Comparison of ENCODE assay signal across 8 mouse cellular contexts in genomic region chr7:17024141-17024540, GRCm38 (mm10). TPM values are rescaled to one million over a fixed set of nuclear protein-coding genes. Genes with fewer than 3 reads are reported as not detected.
A peak's percentile ranks its signal among the peaks of the same experiment; 100 is the strongest.
DNase-seq lines count a peak whose midpoint lies in the region; ATAC-seq and TF ChIP-seq lines count a peak whose summit lies in the region.

No protein-coding gene starts in this region.

- peak overlapping the region; percentile 68 for H3K4me2 ChIP-seq in heart, postnatal 0 days (ENCODE audit: low read depth, low read length)
- H3K4me2 ChIP-seq in liver, embryonic 13.5 days = peak overlapping the region; percentile 81
- no peak overlapping the region for H3K4me2 ChIP-seq in forebrain, embryonic 15.5 days (replicated peaks)

- peak overlapping the region; percentile 15; the same call in 1 of the 2 replicates for H3K9ac ChIP-seq in heart, postnatal 0 days (replicated peaks; ENCODE audit: low read depth, low read length)
- peak overlapping the region; percentile 1; the same call in 1 of the 2 replicates for H3K9ac ChIP-seq in liver, embryonic 13.5 days
- H3K9ac ChIP-seq in forebrain, embryonic 15.5 days (replicated peaks) = no peak overlapping the region

- H3K4me1 ChIP-seq in G1E (ENCODE audit: insufficient read depth, low read depth, low read length) = peaks cover 82% of the 10 kb centered on the region
- peaks cover 56% of the 10 kb centered on the region for H3K4me1 ChIP-seq in heart, postnatal 0 days (ENCODE audit: control insufficient read depth, insufficient read depth)
- peaks cover 86% of the 10 kb centered on the region for H3K4me1 ChIP-seq in liver, embryonic 13.5 days (replicated peaks)
- H3K4me1 ChIP-seq in forebrain, embryonic 15.5 days = peaks cover 28% of the 10 kb centered on the region

- H3K4me3 ChIP-seq in G1E (ENCODE audit: low read depth, low read length) = peak overlapping the region; percentile 96; the same call in 1 of the 2 replicates
- no peak overlapping the region for H3K4me3 ChIP-seq in heart, postnatal 0 days (ENCODE audit: low read depth, low read length)
- H3K4me3 ChIP-seq in liver, embryonic 13.5 days (replicated peaks) = 0 out of 2 replicates have a peak overlapping the region, but pooled peaks have one; percentile 1
- no peak overlapping the region for H3K4me3 ChIP-seq in forebrain, embryonic 15.5 days

- DNase-seq in adrenal gland, postnatal 10 days = peak; percentile 52
- no peak for DNase-seq in adrenal gland, adult 18-20 months (ENCODE audit: low spot score in 2 of 2)
- DNase-seq in G1E (ENCODE audit: low spot score) = no peak
- no peak for DNase-seq in heart, postnatal 0 days (ENCODE audit: low spot score)
- no peak for DNase-seq in liver, embryonic 13.5 days
- no peak for DNase-seq in ovary, postnatal 36 days (ENCODE audit: low spot score)
- no peak for DNase-seq in spleen, postnatal 4 days (ENCODE audit: low spot score in 2 of 2)

- no peak for TF ChIP-seq CTCF in G1E (IDR thresholded peaks at IDR 0.05; ENCODE audit: low read depth, low read length)
- TF ChIP-seq CTCF in heart, postnatal 0 days (IDR thresholded peaks at IDR 0.05; ENCODE audit: low read depth) = no peak

- WGBS in heart, postnatal 0 days = 51% methylated on average over 6 of the region's 6 CpGs
- 74% methylated on average over 6 of the region's 6 CpGs for whole genome bisulfite sequencing in liver, embryonic 13.5 days (ENCODE audit: insufficient replicate concordance)
- 92% methylated on average over 6 of the region's 6 CpGs for WGBS in forebrain, embryonic 15.5 days

- H3K27me3 ChIP-seq in G1E (ENCODE audit: insufficient read depth, low read length) = no peaks in the 10 kb centered on the region
- H3K27me3 ChIP-seq in heart, postnatal 0 days (ENCODE audit: control insufficient read depth, insufficient read depth, low read length) = no peaks in the 10 kb centered on the region
- no peaks in the 10 kb centered on the region for H3K27me3 ChIP-seq in liver, embryonic 13.5 days
- no peaks in the 10 kb centered on the region for H3K27me3 ChIP-seq in forebrain, embryonic 15.5 days

- peak overlapping the region; percentile 75 for H3K27ac ChIP-seq in heart, postnatal 0 days (ENCODE audit: low read depth)
- H3K27ac ChIP-seq in liver, embryonic 13.5 days = peak overlapping the region; percentile 56
- no peak overlapping the region for H3K27ac ChIP-seq in forebrain, embryonic 15.5 days (replicated peaks)

- ATAC-seq in G1E (ENCODE audit: extremely low read depth, insufficient number of reproducible peaks, low FRiP score, poor library complexity, severe bottlenecking) = no peak
- no peak for ATAC-seq in heart, postnatal 0 days (ENCODE audit: insufficient read depth, low read depth)
- ATAC-seq in liver, embryonic 13.5 days (ENCODE audit: low read depth) = no peak
- no peak for ATAC-seq in forebrain, embryonic 15.5 days (replicated peaks)

- H3K9me3 ChIP-seq in G1E (replicated peaks) = no peaks in the 10 kb centered on the region
- H3K9me3 ChIP-seq in heart, postnatal 0 days (replicated peaks; ENCODE audit: control insufficient read depth, low read length) = no peaks in the 10 kb centered on the region
- H3K9me3 ChIP-seq in liver, embryonic 13.5 days (replicated peaks) = no peaks in the 10 kb centered on the region
- H3K9me3 ChIP-seq in forebrain, embryonic 15.5 days = no peaks in the 10 kb centered on the region

- no peak for TF ChIP-seq EP300 in heart, postnatal 0 days (IDR thresholded peaks at IDR 0.05; ENCODE audit: low read depth)

- peaks cover 78% of the 10 kb centered on the region for H3K36me3 ChIP-seq in G1E (replicated peaks)
- H3K36me3 ChIP-seq in heart, postnatal 0 days (replicated peaks; ENCODE audit: control insufficient read depth, insufficient read depth, low read length) = peaks cover 32% of the 10 kb centered on the region
- peaks cover 59% of the 10 kb centered on the region for H3K36me3 ChIP-seq in liver, embryonic 13.5 days
- peaks cover 38% of the 10 kb centered on the region for H3K36me3 ChIP-seq in forebrain, embryonic 15.5 days

RNA-seq across cellular contexts. Expression of gene Ppp5c, which starts 3.6 kb away (rescaled TPM):
- 10 to 100 TPM; 81.5 to 90.1 TPM for total RNA-seq in adrenal gland, postnatal 10 days (2021)
- 10 to 100 TPM; 88.9 to 95.2 TPM for total RNA-seq in adrenal gland, adult 18-20 months (2021)
- 102 and 112 TPM in 2 replicates for total RNA-seq in G1E (2014; fragmentation: Nextera tagmentation)
- 44.9 and 50.2 TPM in 2 replicates for total RNA-seq in G1E (2017)
- 92.9 and 94.1 TPM in 2 replicates for polyA plus RNA-seq in G1E (2012)
- 55.0 and 68.0 TPM in 2 replicates for total RNA-seq in heart, postnatal 0 days (2014; rRNA removed; ENCODE audit: low replicate concordance)
- 88.5 and 93.6 TPM in 2 replicates for polyA plus RNA-seq in heart, postnatal 0 days (2015; fragmentation: Nextera tagmentation; extraction: Ambion mirVana)
- polyA plus RNA-seq in liver, embryonic 13.5 days (2015; fragmentation: Nextera tagmentation; extraction: Ambion mirVana) = 54.0 and 61.1 TPM in 2 replicates
- polyA plus RNA-seq in forebrain, embryonic 15.5 days (2015; fragmentation: Nextera tagmentation; extraction: Ambion mirVana) = 103 and 111 TPM in 2 replicates

RNA-seq across cellular contexts. Expression of gene Ccdc8, which starts 31.6 kb away (rescaled TPM):
- 10 to 100 TPM; 16.2 to 21.2 TPM for total RNA-seq in adrenal gland, postnatal 10 days (2021)
- 10 to 100 TPM; 18.3 TPM for total RNA-seq in adrenal gland, adult 18-20 months (2021)
- total RNA-seq in G1E (2014; fragmentation: Nextera tagmentation) (7.1 and 8.2 TPM in 2 replicates), G1E (2017) (3.3 and 4.1 TPM in 2 replicates)
- 17.6 and 18.6 TPM in 2 replicates for polyA plus RNA-seq in G1E (2012)
- 30.8 and 31.2 TPM in 2 replicates for total RNA-seq in heart, postnatal 0 days (2014; rRNA removed; ENCODE audit: low replicate concordance)
- 10.0 and 11.7 TPM in 2 replicates for polyA plus RNA-seq in heart, postnatal 0 days (2015; fragmentation: Nextera tagmentation; extraction: Ambion mirVana)
- 2.8 and 3.6 TPM in 2 replicates for polyA plus RNA-seq in liver, embryonic 13.5 days (2015; fragmentation: Nextera tagmentation; extraction: Ambion mirVana)
- polyA plus RNA-seq in forebrain, embryonic 15.5 days (2015; fragmentation: Nextera tagmentation; extraction: Ambion mirVana) = 6.8 and 7.0 TPM in 2 replicates

RNA-seq across cellular contexts. Expression of gene Hif3a, which starts 38.1 kb away (rescaled TPM):
- 1 to 10 TPM; 4.9 to 6.7 TPM for total RNA-seq in adrenal gland, postnatal 10 days (2021)
- 1 to 10 TPM; 3.4 to 4.3 TPM for total RNA-seq in adrenal gland, adult 18-20 months (2021)
- total RNA-seq in G1E (2014; fragmentation: Nextera tagmentation) = 240 and 246 TPM in 2 replicates
- total RNA-seq in G1E (2017) = 18.0 and 19.6 TPM in 2 replicates
- 162 and 183 TPM in 2 replicates for polyA plus RNA-seq in G1E (2012)
- 29.7 and 35.5 TPM in 2 replicates for total RNA-seq in heart, postnatal 0 days (2014; rRNA removed; ENCODE audit: low replicate concordance)
- polyA plus RNA-seq in heart, postnatal 0 days (2015; fragmentation: Nextera tagmentation; extraction: Ambion mirVana) = 4.2 and 6.2 TPM in 2 replicates
- polyA plus RNA-seq in liver, embryonic 13.5 days (2015; fragmentation: Nextera tagmentation; extraction: Ambion mirVana) = 12.6 and 14.8 TPM in 2 replicates
- polyA plus RNA-seq in forebrain, embryonic 15.5 days (2015; fragmentation: Nextera tagmentation; extraction: Ambion mirVana) = 4.3 and 4.9 TPM in 2 replicates

RNA-seq across cellular contexts. Expression of gene Gm42372, which starts 41.3 kb away (rescaled TPM):
- total RNA-seq in adrenal gland, postnatal 10 days (2021) = 1 to 10 TPM; 1.3 to 1.8 TPM
- 1 to 10 TPM; 1.6 to 2.0 TPM for total RNA-seq in adrenal gland, adult 18-20 months (2021)
- total RNA-seq in G1E (2014; fragmentation: Nextera tagmentation) (not detected in 2 replicates), G1E (2017) (0.06 and 0.22 TPM in 2 replicates)
- polyA plus RNA-seq in G1E (2012) = not detected in 2 replicates
- not detected in 2 replicates for total RNA-seq in heart, postnatal 0 days (2014; rRNA removed; ENCODE audit: low replicate concordance)
- not detected in 2 replicates for polyA plus RNA-seq in heart, postnatal 0 days (2015; fragmentation: Nextera tagmentation; extraction: Ambion mirVana)
- 0.07 and 0.09 TPM in 2 replicates for polyA plus RNA-seq in liver, embryonic 13.5 days (2015; fragmentation: Nextera tagmentation; extraction: Ambion mirVana)
- polyA plus RNA-seq in forebrain, embryonic 15.5 days (2015; fragmentation: Nextera tagmentation; extraction: Ambion mirVana) = 3.7 and 4.3 TPM in 2 replicates

RNA-seq across cellular contexts. Expression of gene Psg16, which starts 49.7 kb away (rescaled TPM):
- total RNA-seq in adrenal gland, postnatal 10 days (2021) = under 1 TPM; 0.30 to 0.42 TPM
- total RNA-seq in adrenal gland, adult 18-20 months (2021) = under 1 TPM; 0.32 to 0.33 TPM
- total RNA-seq in G1E (2014; fragmentation: Nextera tagmentation) = 0.87 and 1.9 TPM in 2 replicates
- total RNA-seq in G1E (2017) = 0.29 and 0.71 TPM in 2 replicates
- 0.02 and 0.08 TPM in 2 replicates for polyA plus RNA-seq in G1E (2012)
- total RNA-seq in heart, postnatal 0 days (2014; rRNA removed; ENCODE audit: low replicate concordance) = 0.08 TPM in 1 of 2 replicates, not detected in the other
- polyA plus RNA-seq in heart, postnatal 0 days (2015; fragmentation: Nextera tagmentation; extraction: Ambion mirVana) = 0.07 and 0.12 TPM in 2 replicates
- 0.08 and 0.09 TPM in 2 replicates for polyA plus RNA-seq in liver, embryonic 13.5 days (2015; fragmentation: Nextera tagmentation; extraction: Ambion mirVana)
- 1.7 and 2.7 TPM in 2 replicates for polyA plus RNA-seq in forebrain, embryonic 15.5 days (2015; fragmentation: Nextera tagmentation; extraction: Ambion mirVana)

Comparison
In these comparisons a context has a peak if more than half of its experiments do, and no peak if none do; other contexts are left out.
1. H3K4me3 ChIP-seq: peak in G1E (single experiment) and liver, embryonic 13.5 days (single experiment); none in heart, postnatal 0 days (single experiment) and forebrain, embryonic 15.5 days (single experiment).